Mouse (Mus musculus): Measurements from ENCODE around the gene Plgrkt.
A peak's percentile ranks its signal among the peaks of the same experiment; 100 is the strongest.

Plgrkt gene

DNA sequence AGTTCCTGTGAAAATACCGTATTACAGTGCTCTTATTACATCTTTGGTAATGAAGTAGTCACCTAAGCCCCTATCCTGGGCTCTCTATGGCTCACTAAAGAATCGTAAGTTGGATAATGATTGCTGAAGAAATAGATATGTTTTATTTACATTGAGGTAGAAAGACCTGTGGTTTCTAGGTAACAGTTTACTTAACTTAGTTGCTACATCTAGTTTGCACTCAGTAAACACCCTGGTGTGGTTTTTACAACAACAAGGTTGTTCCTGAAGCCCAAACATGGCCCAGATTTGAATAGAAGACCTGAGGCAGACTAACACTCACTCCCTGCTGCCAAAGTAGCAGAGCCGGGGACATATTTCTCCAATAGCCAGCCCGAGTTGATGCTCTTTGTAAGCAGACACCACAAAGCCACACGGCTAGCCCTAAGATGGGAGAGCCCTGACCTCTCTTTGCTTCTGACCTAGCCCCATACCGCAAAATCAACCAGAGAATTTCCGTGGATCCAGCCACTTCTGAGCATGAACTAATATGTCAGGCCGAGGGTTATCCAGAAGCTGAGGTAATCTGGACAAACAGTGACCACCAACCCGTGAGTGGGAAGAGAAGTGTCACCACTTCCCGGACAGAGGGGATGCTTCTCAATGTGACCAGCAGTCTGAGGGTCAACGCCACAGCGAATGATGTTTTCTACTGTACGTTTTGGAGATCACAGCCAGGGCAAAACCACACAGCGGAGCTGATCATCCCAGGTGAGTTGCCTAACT is 12.8 kb upstream of the Plgrkt start:
- DNase-seq (ENCODE audit: low read depth, low spot score): no peak

DNA sequence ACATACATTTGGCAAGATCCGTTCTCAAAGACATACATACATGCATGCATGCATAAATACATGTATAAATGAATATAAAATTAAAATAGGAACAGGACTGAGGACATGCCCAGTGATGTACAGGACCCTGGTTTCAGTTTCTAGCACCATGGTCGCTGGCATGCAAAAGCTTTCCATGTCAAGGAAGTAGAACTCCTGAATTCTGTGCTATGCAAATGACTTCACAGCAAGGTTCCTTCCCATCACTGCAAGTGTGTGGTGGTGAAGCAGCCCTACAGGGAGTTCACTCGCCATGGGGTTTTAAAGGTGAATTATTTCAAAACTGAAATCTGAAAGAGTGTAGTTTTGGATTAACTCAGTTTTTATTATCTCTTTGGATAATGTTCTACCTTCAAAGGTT is 9.2 kb upstream of the Plgrkt start:
- DNase-seq (ENCODE audit: low read depth, low spot score): no peak

DNA sequence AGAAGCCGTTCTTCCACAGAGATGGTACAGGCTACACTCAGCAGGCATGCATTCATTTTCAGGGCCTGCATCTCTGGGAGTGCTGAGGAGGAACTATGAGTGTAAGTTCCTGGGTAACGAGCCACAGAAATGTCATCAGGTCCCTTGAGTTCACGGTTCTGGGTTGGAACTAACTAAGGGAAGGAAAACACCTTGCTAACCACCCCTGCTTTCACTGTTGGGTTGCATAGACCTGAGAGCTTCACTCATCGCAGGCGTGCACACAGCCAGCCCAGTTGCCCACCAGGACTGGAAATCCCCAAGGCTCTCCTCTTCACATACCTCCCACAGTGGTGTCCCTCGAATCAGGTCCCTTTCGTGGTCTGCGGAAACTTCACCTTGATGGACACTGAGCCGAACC is 7.8 kb upstream of the Plgrkt start:
- DNase-seq (ENCODE audit: low read depth, low spot score): no peak

DNA sequence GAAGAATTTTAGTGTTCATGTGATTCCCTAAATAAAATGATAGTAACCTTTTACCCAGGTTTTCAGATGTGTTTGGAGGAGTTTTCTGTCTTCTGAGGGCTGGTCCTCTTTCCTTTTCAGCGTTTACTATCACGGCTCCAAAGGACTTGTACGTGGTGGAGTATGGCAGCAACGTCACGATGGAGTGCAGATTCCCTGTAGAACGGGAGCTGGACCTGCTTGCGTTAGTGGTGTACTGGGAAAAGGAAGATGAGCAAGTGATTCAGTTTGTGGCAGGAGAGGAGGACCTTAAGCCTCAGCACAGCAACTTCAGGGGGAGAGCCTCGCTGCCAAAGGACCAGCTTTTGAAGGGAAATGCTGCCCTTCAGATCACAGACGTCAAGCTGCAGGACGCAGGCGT is 6.2 kb upstream of the Plgrkt start:
- DNase-seq (ENCODE audit: low read depth, low spot score): no peak

GRCm38 (mm10) chr19:29372621-29373020 is 5.4 kb upstream of the Plgrkt start:
- DNase-seq (ENCODE audit: low read depth, low spot score): no peak

GRCm38 (mm10) chr19:29372138-29372537 is 4.9 kb upstream of the Plgrkt start:
- no peak for DNase-seq (ENCODE audit: low read depth, low spot score)

DNA sequence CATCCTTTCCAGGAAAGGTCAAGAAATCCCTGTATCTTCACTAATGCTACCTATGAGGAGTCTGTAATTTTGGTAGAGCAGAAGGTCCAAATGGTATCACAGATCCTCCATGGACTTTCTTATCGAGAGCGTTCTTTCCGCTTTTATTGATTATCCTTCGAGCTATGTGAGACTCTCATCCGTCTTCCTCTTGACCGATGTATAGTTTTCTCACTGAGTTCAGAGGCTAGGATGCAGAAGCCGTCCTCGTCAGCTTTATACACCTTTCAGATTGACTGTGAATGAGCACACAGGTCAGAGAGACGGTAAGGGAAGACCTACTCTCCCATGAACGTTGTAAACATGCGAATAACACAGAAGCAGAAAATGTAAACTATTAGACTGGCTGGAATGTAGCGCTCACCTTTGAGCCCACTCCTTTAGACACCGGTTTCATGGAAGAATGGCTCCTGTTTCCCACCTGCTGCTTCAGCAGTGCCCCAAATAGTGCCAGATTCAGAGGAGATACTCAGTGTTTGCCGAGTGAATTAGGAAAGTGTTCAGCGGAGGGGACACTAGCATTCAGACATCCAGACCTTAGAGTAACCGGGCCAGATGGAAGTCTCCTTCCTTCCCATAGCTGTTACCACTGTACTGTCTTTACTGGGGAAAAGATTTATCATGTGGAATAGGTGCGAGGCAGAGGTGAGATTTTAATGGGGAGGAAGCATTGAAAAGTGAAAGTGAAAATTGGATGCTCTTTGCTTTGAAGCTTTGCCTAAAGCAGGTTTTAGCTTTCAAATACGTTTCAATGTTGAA is 4.3 kb upstream of the Plgrkt start:
- DNase-seq (ENCODE audit: low read depth, low spot score): no peak

GRCm38 (mm10) chr19:29370545-29371283 is 3.5 kb upstream of the Plgrkt start:
- DNase-seq (ENCODE audit: low read depth, low spot score): no peak

DNA sequence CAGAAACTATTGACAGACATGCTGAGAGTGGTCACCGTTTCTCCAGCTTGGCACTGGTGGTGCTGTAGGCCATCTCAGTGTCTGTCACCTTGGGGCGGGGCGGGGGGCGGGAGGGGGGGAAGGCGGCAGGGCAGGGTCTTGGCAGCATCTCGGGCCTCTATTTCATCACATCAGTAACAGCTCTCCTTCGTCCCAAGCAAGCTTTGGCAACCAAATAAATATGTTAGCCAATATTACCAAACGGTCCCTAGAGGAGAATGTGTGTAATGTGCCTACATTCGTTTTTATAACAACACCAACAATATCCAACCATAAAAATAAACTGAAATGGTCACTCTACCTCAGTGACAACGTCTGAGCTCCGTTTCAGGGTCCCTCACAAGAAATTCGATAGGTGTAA is 2.9 kb upstream of the Plgrkt start:
- no peak for DNase-seq (ENCODE audit: low read depth, low spot score)

GRCm38 (mm10) chr19:29368671-29369309 is 1.6 kb upstream of the Plgrkt start:
- DNase-seq (ENCODE audit: low read depth, low spot score): no peak

GRCm38 (mm10) chr19:29368041-29368440 is 851 bp upstream of the Plgrkt start:
- DNase-seq (ENCODE audit: low read depth, low spot score): no peak

DNA sequence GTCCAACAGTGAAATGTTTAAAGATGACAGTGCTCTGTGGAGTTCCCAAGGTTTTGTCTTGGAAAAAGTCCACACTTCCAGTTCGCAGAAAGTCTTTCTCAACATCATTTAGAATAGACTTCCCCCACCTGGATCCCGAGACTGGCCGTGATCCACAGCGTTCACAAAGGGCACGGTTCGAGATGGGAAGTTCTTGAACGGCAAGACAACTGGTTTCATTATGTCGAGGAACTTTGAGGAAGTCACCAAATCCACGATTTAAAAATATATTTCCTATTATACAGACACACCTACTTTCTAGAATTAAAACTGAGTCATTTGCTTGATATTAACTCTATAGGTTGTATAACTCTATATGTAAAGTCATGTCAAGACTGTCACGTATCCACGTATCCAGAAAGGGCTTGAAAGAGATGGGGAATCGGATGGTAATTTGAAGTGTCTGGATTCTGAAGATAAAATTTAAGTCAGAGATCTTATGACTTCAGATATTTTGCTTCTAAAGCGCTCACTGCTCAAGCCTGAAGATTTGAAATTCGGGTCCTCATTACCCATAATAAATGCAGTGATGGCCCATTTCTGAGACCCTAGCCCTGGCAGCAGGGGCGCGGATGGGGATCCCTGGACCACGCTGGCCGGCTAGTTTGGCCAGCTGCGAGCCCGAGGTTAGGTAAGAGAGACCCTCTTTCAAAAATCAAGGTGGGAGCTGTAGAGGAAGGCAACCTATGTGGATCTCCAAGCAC is 793 bp downstream of the Plgrkt start:
- no peak for DNase-seq (ENCODE audit: low read depth, low spot score)

GRCm38 (mm10) chr19:29365105-29365504 is 2.1 kb downstream of the Plgrkt start:
- DNase-seq (ENCODE audit: low read depth, low spot score): no peak

DNA sequence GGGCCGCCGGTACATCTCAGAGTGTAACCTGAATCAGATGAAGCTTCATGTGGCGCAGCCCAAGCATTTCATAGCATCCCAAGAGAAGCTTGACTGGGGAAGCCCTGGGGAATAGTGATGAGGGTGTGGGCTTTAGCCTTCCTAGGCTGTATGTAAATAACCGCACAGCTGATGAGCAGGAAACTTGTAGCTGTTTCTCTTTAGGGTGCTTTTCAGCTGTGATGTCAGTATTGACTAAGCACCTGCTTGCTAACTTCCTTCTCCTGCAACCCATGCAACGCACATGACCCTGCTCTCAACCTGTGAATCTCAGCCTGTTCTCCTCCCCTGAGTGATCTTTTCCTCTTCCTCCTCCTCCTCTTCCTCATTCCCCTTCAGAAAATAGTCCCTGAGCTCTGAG is 3.1 kb downstream of the Plgrkt start:
- DNase-seq (ENCODE audit: low read depth, low spot score): no peak

GRCm38 (mm10) chr19:29363557-29363956 is 3.6 kb downstream of the Plgrkt start:
- no peak for DNase-seq (ENCODE audit: low read depth, low spot score)

DNA sequence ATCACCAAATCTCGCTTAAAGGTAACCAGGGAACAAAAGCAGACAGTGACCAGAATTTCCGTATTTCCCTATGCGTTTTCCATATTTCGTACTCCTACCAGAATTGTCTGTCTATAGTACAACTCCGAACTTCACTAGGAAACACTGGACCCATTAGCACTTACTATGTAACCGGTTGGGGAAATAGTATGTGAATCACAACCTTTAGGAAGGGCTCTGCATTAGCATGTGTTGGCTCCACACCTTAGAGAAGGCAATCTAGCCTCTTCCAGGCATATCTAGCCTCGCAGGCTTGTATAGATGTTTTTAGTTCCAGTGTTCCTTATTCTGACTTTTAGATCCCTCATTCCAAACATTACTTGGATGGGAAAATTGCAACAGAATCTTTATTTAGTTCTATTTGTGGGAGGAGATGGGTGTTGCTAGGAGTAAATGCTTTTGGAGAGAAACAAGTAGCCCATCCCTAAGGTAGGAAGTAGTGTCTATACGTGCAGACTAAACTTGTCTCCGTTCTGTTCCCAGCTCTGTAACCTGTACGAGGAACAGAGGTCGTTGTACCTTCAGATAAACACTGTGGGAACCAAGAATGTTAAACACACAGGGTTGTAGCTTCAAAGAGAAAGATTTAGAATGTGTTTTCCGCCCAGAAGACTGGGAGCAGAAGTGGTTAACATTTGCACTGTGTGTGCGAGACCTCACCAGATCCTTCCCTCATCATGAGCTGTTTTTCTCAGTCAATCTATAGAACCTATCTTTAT is 4.8 kb downstream of the Plgrkt start:
- DNase-seq (ENCODE audit: low read depth, low spot score): no peak

DNA sequence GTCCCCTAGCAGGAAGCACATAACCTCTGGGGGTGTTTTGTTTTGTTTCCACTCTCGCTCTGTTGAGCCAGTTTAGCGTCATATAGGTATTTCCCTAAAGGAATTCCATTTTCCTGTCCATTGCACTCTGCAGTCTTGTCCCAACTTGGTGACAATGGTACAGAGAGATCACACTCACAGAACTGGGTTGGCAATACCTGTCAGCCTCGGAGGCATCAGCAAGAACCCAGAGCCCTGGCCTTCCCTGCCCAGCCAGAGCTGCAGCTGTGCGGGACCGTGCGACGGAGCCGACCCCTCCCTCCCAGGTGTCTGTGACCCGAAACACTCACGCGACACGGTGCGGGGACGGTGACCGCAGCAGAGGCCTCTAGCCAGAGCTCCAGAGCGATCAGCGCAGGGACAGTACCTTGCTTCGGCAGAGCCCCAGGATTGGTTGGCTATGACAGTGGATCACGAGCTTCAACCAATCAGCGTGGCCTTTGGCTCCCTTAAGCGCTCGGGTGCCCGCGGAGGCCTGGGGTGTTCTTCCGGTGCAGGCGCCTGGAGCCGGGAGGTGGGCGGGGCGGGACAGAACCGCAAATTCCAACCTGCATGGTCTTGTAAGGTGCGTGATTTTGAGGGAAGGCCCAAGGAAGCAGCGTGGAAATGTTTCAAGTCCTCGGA is 5.6 kb downstream of the Plgrkt start:
- DNase-seq (ENCODE audit: low read depth, low spot score): peak; percentile 93

- no peak for DNase-seq (ENCODE audit: low read depth, low spot score)
Measured at GRCm38 (mm10) chr19:29360251-29360650, 6.9 kb downstream of the Plgrkt start.

- DNase-seq (ENCODE audit: low read depth, low spot score): no peak
Measured at GRCm38 (mm10) chr19:29356281-29356680, 10.9 kb downstream of the Plgrkt start.

Data from mesoderm, embryonic 11.5 days (tissue).